Mouse (Mus musculus) E14TG2a.4 (cell line): ENCODE measurements around the gene Pheta2.

ENCODE experiments used
- H3K27me3 ChIP-seq: 2 replicates; pipeline ENCODE4 v1.6.1; 2014; ENCODE audit warnings: low read length, control low read depth; ENCODE audit not compliant: insufficient read depth
- H3K36me3 ChIP-seq: 2 replicates; pipeline ENCODE4 v1.6.1; 2014; ENCODE audit warnings: low read length, control low read depth; ENCODE audit not compliant: insufficient read depth
- H3K4me1 ChIP-seq: replicated peaks from 2 replicates; pipeline ENCODE4 v1.6.1; 2014; ENCODE audit warnings: low read depth, low read length, control low read depth
- H3K4me3 ChIP-seq: replicated peaks from 2 replicates; pipeline ENCODE4 v1.5.1; 2014; ENCODE audit warnings: mild to moderate bottlenecking, low read length
- H3K9me3 ChIP-seq: 2 replicates; pipeline ENCODE4 v1.6.1; 2014; ENCODE audit warnings: low read length, control low read depth
- CTCF ChIP-seq: conservative IDR thresholded peaks from 2 replicates; pipeline ENCODE4 v1.5.1; 2014; ENCODE audit warnings: low read length
- NANOG ChIP-seq: IDR thresholded peaks from 2 replicates; pipeline ENCODE4 v1.6.1; 2014; ENCODE audit warnings: borderline replicate concordance, low read length, mixed read lengths
- POU5F1 ChIP-seq: IDR thresholded peaks from 2 replicates; pipeline ENCODE4 v1.6.1; 2014; ENCODE audit warnings: low read length, borderline replicate concordance

Pheta2 gene

DNA sequence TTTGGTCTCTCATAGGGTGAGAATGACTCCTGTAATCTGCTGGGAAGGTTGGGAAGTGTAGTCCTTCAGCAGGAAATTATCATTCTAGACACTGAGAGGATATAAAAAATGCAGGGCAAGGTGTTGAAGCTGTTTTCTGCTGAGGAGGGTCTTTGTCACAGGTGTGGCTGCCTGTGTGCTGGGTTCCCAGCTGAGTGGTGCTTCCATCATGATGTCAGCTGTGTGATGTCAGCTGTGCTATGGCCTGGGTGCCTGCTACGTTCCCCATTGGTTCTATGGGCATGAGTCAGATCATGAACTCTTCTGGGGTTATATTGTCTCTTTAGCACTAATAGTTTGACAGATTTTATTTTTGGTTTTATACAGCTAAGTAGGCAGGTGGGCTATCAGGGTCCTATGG, 30.1 kb downstream of the Pheta2 start:
- H3K9me3 ChIP-seq, result no peaks in the 10 kb centered on the region

GRCm38 (mm10) chr15:82372446-82372845, 33.7 kb downstream of the Pheta2 start:
- TF ChIP-seq CTCF (no peak), NANOG (no peak), POU5F1 (no peak)
- Histone ChIP-seq H3K36me3 (no peaks in the 10 kb centered on the region), H3K4me3 (no peak overlapping the region), H3K9me3 (no peaks in the 10 kb centered on the region), H3K4me1 (peaks cover 11% of the 10 kb centered on the region), H3K27me3 (0 out of 2 replicates have a peak, but pooled peaks cover 6% of the 10 kb centered on the region)

More for the DNA sequence above, 30.1 kb downstream of the Pheta2 start:
- Histone ChIP-seq H3K27me3 (0 out of 2 replicates have a peak, but pooled peaks cover 5% of the 10 kb centered on the region), H3K4me1 (peaks cover 6% of the 10 kb centered on the region), H3K36me3 (no peaks in the 10 kb centered on the region), H3K4me3 (no peak overlapping the region)
- no peak for TF ChIP-seq POU5F1
- no peak for TF ChIP-seq CTCF
- TF ChIP-seq NANOG, result no peak

DNA sequence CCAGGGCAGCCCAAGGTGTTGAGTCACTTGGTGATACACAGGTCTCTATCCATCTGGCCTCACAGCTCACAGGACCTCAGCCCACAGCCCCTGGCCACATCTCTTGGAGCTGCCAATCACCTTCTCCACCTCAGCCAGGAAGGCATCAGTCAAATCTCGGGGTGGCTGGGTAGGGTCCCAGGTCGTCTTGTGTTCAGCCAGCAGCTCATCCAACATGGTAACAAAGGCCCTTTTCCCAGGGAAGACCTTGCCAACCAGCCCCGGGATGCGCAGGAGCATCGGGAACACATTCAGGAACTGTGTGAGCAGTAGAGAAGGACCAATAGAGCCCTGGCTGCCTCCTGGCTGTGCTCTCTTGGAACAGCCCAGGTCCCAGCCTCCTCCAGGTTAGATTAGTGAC, 34.2 kb downstream of the Pheta2 start:
- Histone ChIP-seq H3K9me3 (no peaks in the 10 kb centered on the region), H3K4me1 (peaks cover 14% of the 10 kb centered on the region), H3K36me3 (no peaks in the 10 kb centered on the region), H3K27me3 (peaks cover 11% of the 10 kb centered on the region), H3K4me3 (no peak overlapping the region)
- no peak for TF ChIP-seq NANOG
- TF ChIP-seq POU5F1, result no peak
- no peak for TF ChIP-seq CTCF

GRCm38 (mm10) chr15:82374437-82374836, 35.7 kb downstream of the Pheta2 start:
- Histone ChIP-seq H3K4me1 (peaks cover 19% of the 10 kb centered on the region), H3K9me3 (no peaks in the 10 kb centered on the region), H3K27me3 (peaks cover 18% of the 10 kb centered on the region), H3K4me3 (no peak overlapping the region), H3K36me3 (no peaks in the 10 kb centered on the region)
- TF ChIP-seq POU5F1 (no peak), CTCF (no peak), NANOG (no peak)

- Histone ChIP-seq H3K36me3 (no peaks in the 10 kb centered on the region), H3K4me3 (no peak overlapping the region), H3K27me3 (peaks cover 23% of the 10 kb centered on the region), H3K4me1 (peaks cover 30% of the 10 kb centered on the region), H3K9me3 (no peaks in the 10 kb centered on the region)
- TF ChIP-seq CTCF, result no peak
- no peak for TF ChIP-seq NANOG
- no peak for TF ChIP-seq POU5F1
These were observed 37.1 kb downstream of the Pheta2 start for GRCm38 (mm10) chr15:82375855-82376254.

DNA sequence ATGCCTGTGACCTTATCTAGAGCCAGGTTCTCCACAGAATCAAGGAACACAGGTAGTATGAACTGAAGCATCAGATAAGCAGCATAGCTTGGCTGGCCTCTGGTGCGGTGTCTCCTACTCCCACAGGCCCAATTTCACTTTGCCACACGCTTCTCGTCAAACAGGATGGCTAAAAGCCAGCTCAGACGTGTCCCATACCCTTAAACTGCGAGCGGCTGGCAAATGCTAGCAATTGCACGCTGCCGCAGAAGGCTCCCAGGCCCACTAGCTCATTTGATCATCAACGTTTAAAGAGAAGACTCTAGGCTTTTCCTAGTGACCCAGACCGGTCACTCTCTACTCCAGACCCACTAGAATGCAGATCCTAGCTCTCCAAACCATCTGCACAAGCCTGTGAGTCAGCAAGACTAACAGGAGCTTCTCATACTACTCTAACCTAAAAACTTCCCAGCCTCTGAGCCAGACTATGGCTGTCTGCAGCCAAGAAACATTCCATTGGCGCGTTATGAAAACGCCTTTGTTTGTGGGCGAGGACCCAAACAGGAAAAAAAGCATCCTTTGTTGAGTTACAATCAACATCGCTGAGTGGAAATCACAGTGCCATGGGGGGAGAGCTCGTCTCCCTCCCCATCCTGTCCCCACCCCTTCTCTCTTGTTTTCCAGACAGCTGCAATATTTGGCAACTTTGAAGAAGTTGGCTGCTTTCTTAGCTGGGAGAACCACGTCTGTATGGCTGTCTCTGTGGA, 37.8 kb downstream of the Pheta2 start:
- Histone ChIP-seq H3K36me3 (no peaks in the 10 kb centered on the region), H3K9me3 (no peaks in the 10 kb centered on the region), H3K4me3 (no peak overlapping the region), H3K4me1 (peaks cover 31% of the 10 kb centered on the region), H3K27me3 (peaks cover 23% of the 10 kb centered on the region)
- no peak for TF ChIP-seq CTCF
- no peak for TF ChIP-seq POU5F1
- no peak for TF ChIP-seq NANOG

GRCm38 (mm10) chr15:82377701-82378100, 39.0 kb downstream of the Pheta2 start:
- H3K9me3 ChIP-seq, result peaks cover 9% of the 10 kb centered on the region
- H3K4me1 ChIP-seq, result peaks cover 31% of the 10 kb centered on the region
- peaks cover 23% of the 10 kb centered on the region for H3K27me3 ChIP-seq
- no peak overlapping the region for H3K4me3 ChIP-seq
- TF ChIP-seq POU5F1 (no peak), CTCF (no peak), NANOG (no peak)
- no peaks in the 10 kb centered on the region for H3K36me3 ChIP-seq

GRCm38 (mm10) chr15:82378261-82379180, 39.8 kb downstream of the Pheta2 start:
- TF ChIP-seq NANOG (no peak), CTCF (no peak), POU5F1 (no peak)
- H3K9me3 ChIP-seq, result peaks cover 18% of the 10 kb centered on the region
- no peaks in the 10 kb centered on the region for H3K36me3 ChIP-seq
- peaks cover 28% of the 10 kb centered on the region for H3K4me1 ChIP-seq
- peaks cover 18% of the 10 kb centered on the region for H3K27me3 ChIP-seq
- H3K4me3 ChIP-seq, result no peak overlapping the region
